Comparison of ENCODE assay signal across 17 mouse cellular contexts in genomic region chr2:77901269-77901668, GRCm38 (mm10).
"Had no signal": no experiment of that assay in that cellular context is flagged by ENCODE, and none has a peak within 500 bp of the region (broad histone marks: within the 10 kb centered on the region; RNA-seq: fewer than 3 reads in every experiment).

No protein-coding gene starts in this region.

- ATAC-seq: liver, embryonic 12.5 days; liver, postnatal 0 days; lung, postnatal 0 days; midbrain, embryonic 13.5 days; midbrain, embryonic 15.5 days; midbrain, embryonic 16.5 days had no signal

- DNase-seq: left cerebral cortex, postnatal 4 days; liver; liver, embryonic 13.5 days; liver, postnatal 0 days; lung, adult 18-20 months; lung, adult 2 months; lung, embryonic 14.5 days; lung, postnatal 10 days; lung, postnatal 14 days; lung, postnatal 36 days; lung, postnatal 4 days; midbrain, embryonic 14.5 days had no signal
